Comparison of ENCODE assay signal across 10 mouse cellular contexts in genomic region chr19:46755066-46755465, GRCm38 (mm10). TPM values are rescaled to one million over a fixed set of nuclear protein-coding genes. Genes with fewer than 3 reads are reported as not detected.
A peak's percentile ranks its signal among the peaks of the same experiment; 100 is the strongest.
DNase-seq lines count a peak whose midpoint lies in the region; ATAC-seq and TF ChIP-seq lines count a peak whose summit lies in the region.
"Had no signal": no experiment of that assay in that cellular context is flagged by ENCODE, and none has a peak within 500 bp of the region (broad histone marks: within the 10 kb centered on the region; RNA-seq: fewer than 3 reads in every experiment).

No protein-coding gene starts in this region.

- H3K9ac ChIP-seq in intestine, embryonic 14.5 days (ENCODE audit: low read length), result no peak overlapping the region
- no peak overlapping the region for H3K9ac ChIP-seq in intestine, embryonic 16.5 days (ENCODE audit: low read depth, low read length)
- no peak overlapping the region for H3K9ac ChIP-seq in ES-Bruce4 (ENCODE audit: low read depth, poor library complexity, severe bottlenecking)
- H3K9ac ChIP-seq in lung, embryonic 14.5 days, result no peak overlapping the region
- H3K9ac ChIP-seq: embryonic facial prominence, embryonic 13.5 days; stomach, embryonic 15.5 days had no signal

- H3K4me3 ChIP-seq in intestine, embryonic 14.5 days (ENCODE audit: low read depth, low read length), result no peak overlapping the region
- H3K4me3 ChIP-seq in intestine, embryonic 16.5 days (ENCODE audit: low read length), result no peak overlapping the region
- H3K4me3 ChIP-seq in ES-Bruce4 (ENCODE audit: low read depth, low read length), result no peak overlapping the region
- no peak overlapping the region for H3K4me3 ChIP-seq in lung, embryonic 14.5 days (ENCODE audit: low read depth, low read length)
- H3K4me3 ChIP-seq: embryonic facial prominence, embryonic 13.5 days; stomach, embryonic 15.5 days had no signal

- DNase-seq in intestine, embryonic 14.5 days (ENCODE audit: low spot score), result peak; percentile 63
- DNase-seq in adrenal gland, postnatal 25 days, result peak; percentile 62
- DNase-seq in lung, embryonic 14.5 days, result peak; percentile 36
- DNase-seq in right cerebral cortex, postnatal 14 days, result no peak
- DNase-seq in c-Kit-positive CD71-positive TER-119-positive erythroid progenitor cells, embryonic 14.5 days (ENCODE audit: low spot score), result no peak
- DNase-seq in right cerebral cortex, postnatal 10 days (ENCODE audit: low spot score in 2 of 2), result no peak

- H3K9me3 ChIP-seq in intestine, embryonic 14.5 days (ENCODE audit: control insufficient read depth, low read length), result no peaks in the 10 kb centered on the region
- no peaks in the 10 kb centered on the region for H3K9me3 ChIP-seq in intestine, embryonic 16.5 days (ENCODE audit: control insufficient read depth, low read length)
- H3K9me3 ChIP-seq in ES-Bruce4 (replicated peaks; ENCODE audit: control insufficient read depth, insufficient read depth, low read length, poor library complexity, severe bottlenecking), result no peaks in the 10 kb centered on the region
- H3K9me3 ChIP-seq in lung, embryonic 14.5 days (ENCODE audit: low read depth, low read length), result no peaks in the 10 kb centered on the region
- H3K9me3 ChIP-seq: embryonic facial prominence, embryonic 13.5 days; stomach, embryonic 15.5 days had no signal

- 52% methylated on average over 9 of the region's 9 CpGs for WGBS in intestine, embryonic 14.5 days
- WGBS in intestine, embryonic 16.5 days, result 50% methylated on average over 9 of the region's 9 CpGs
- WGBS in lung, embryonic 14.5 days, result 37% methylated on average over 9 of the region's 9 CpGs

- TF ChIP-seq POLR2A in ES-Bruce4 (IDR thresholded peaks at IDR 0.05; ENCODE audit: insufficient read depth, low read length), result no peak

- peak; percentile 91 for TF ChIP-seq CTCF in ES-Bruce4 (IDR thresholded peaks at IDR 0.05; ENCODE audit: low read depth, low read length)
- TF ChIP-seq CTCF in lung, embryonic 14.5 days (IDR thresholded peaks at IDR 0.05; ENCODE audit: low read depth), result peak; percentile 71

- H3K4me1 ChIP-seq in intestine, embryonic 14.5 days (replicated peaks; ENCODE audit: control insufficient read depth, insufficient read depth, low read length), result no peaks in the 10 kb centered on the region
- H3K4me1 ChIP-seq in intestine, embryonic 16.5 days (ENCODE audit: control insufficient read depth, insufficient read depth, low read length), result no peaks in the 10 kb centered on the region
- no peaks in the 10 kb centered on the region for H3K4me1 ChIP-seq in ES-Bruce4 (ENCODE audit: control insufficient read depth, insufficient read depth, low read length)
- no peaks in the 10 kb centered on the region for H3K4me1 ChIP-seq in lung, embryonic 14.5 days (ENCODE audit: insufficient read depth)
- H3K4me1 ChIP-seq: embryonic facial prominence, embryonic 13.5 days; stomach, embryonic 15.5 days had no signal

- no peaks in the 10 kb centered on the region for H3K36me3 ChIP-seq in intestine, embryonic 14.5 days (ENCODE audit: control insufficient read depth, insufficient read depth, low read length)
- no peaks in the 10 kb centered on the region for H3K36me3 ChIP-seq in intestine, embryonic 16.5 days (ENCODE audit: control insufficient read depth, insufficient read depth, low read length)
- no peaks in the 10 kb centered on the region for H3K36me3 ChIP-seq in ES-Bruce4 (ENCODE audit: control insufficient read depth, insufficient read depth, low read length, poor library complexity, severe bottlenecking)
- no peaks in the 10 kb centered on the region for H3K36me3 ChIP-seq in lung, embryonic 14.5 days (ENCODE audit: insufficient read depth)
- H3K36me3 ChIP-seq: embryonic facial prominence, embryonic 13.5 days; stomach, embryonic 15.5 days had no signal

- no peak for TF ChIP-seq EP300 in ES-Bruce4 (IDR thresholded peaks at IDR 0.05; ENCODE audit: insufficient read depth, low read depth, low read length)

- no peak overlapping the region for H3K27ac ChIP-seq in intestine, embryonic 14.5 days (ENCODE audit: low read depth)
- no peak overlapping the region for H3K27ac ChIP-seq in intestine, embryonic 16.5 days (ENCODE audit: low read length)
- no peak overlapping the region for H3K27ac ChIP-seq in ES-Bruce4 (ENCODE audit: insufficient read depth, low read length)
- no peak overlapping the region for H3K27ac ChIP-seq in lung, embryonic 14.5 days (ENCODE audit: low read depth)
- H3K27ac ChIP-seq: embryonic facial prominence, embryonic 13.5 days; stomach, embryonic 15.5 days had no signal

- 0 out of 2 replicates have a peak, but pooled peaks cover 4% of the 10 kb centered on the region for H3K27me3 ChIP-seq in intestine, embryonic 14.5 days (replicated peaks; ENCODE audit: control insufficient read depth, insufficient read depth, low read length)
- H3K27me3 ChIP-seq in intestine, embryonic 16.5 days (replicated peaks; ENCODE audit: control insufficient read depth, insufficient read depth, low read length), result no peaks in the 10 kb centered on the region
- no peaks in the 10 kb centered on the region for H3K27me3 ChIP-seq in ES-Bruce4 (ENCODE audit: control insufficient read depth, insufficient read depth, low read length, poor library complexity, severe bottlenecking)
- no peaks in the 10 kb centered on the region for H3K27me3 ChIP-seq in lung, embryonic 14.5 days (ENCODE audit: insufficient read depth, low read length)
- H3K27me3 ChIP-seq: stomach, embryonic 15.5 days had no signal

- H3K4me2 ChIP-seq in intestine, embryonic 14.5 days (ENCODE audit: low read length), result no peak overlapping the region
- no peak overlapping the region for H3K4me2 ChIP-seq in intestine, embryonic 16.5 days (ENCODE audit: low read depth, low read length)
- no peak overlapping the region for H3K4me2 ChIP-seq in lung, embryonic 14.5 days
- H3K4me2 ChIP-seq: embryonic facial prominence, embryonic 13.5 days; stomach, embryonic 15.5 days had no signal

- no peak for ATAC-seq in intestine, embryonic 14.5 days (replicated peaks; ENCODE audit: low FRiP score, low TSS enrichment, low read depth)
- ATAC-seq in intestine, embryonic 16.5 days, result no peak
- no peak for ATAC-seq in lung, embryonic 14.5 days (ENCODE audit: insufficient read depth)

RNA-seq across cellular contexts. Expression of gene Cnnm2, which starts 6.3 kb away (rescaled TPM):
- 1.9 and 2.2 TPM in 2 replicates for polyA plus RNA-seq in intestine, embryonic 14.5 days (2014; fragmentation: Nextera tagmentation; extraction: Ambion mirVana)
- 1.9 and 2.1 TPM in 2 replicates for polyA plus RNA-seq in intestine, embryonic 16.5 days (2015; fragmentation: Nextera tagmentation; extraction: Ambion mirVana)
- polyA plus RNA-seq in ES-Bruce4 (2011; ENCODE audit: insufficient read depth, insufficient read length, low read depth, missing spikeins), result 12.1 and 14.8 TPM in 2 replicates
- 19.5 and 20.9 TPM in 2 replicates for total RNA-seq in adrenal gland, postnatal 25 days (2021)
- 3.8 and 3.9 TPM in 2 replicates for polyA plus RNA-seq in lung, embryonic 14.5 days (2014; fragmentation: Nextera tagmentation; extraction: Ambion mirVana)

RNA-seq across cellular contexts. Expression of gene As3mt, which starts 47.8 kb away (rescaled TPM):
- polyA plus RNA-seq in intestine, embryonic 14.5 days (2014; fragmentation: Nextera tagmentation; extraction: Ambion mirVana), result 45.6 and 50.6 TPM in 2 replicates
- 69.1 and 69.3 TPM in 2 replicates for polyA plus RNA-seq in intestine, embryonic 16.5 days (2015; fragmentation: Nextera tagmentation; extraction: Ambion mirVana)
- polyA plus RNA-seq in ES-Bruce4 (2011; ENCODE audit: insufficient read depth, insufficient read length, low read depth, missing spikeins), result 2.6 and 2.9 TPM in 2 replicates
- total RNA-seq in adrenal gland, postnatal 25 days (2021), result 86.5 and 93.0 TPM in 2 replicates
- polyA plus RNA-seq in lung, embryonic 14.5 days (2014; fragmentation: Nextera tagmentation; extraction: Ambion mirVana), result 28.5 and 29.2 TPM in 2 replicates

Comparison
In these comparisons a context has a peak if more than half of its experiments do, and no peak if none do; other contexts are left out.
1. DNase-seq: peak in intestine, embryonic 14.5 days (single experiment), adrenal gland, postnatal 25 days (single experiment) and lung, embryonic 14.5 days (single experiment); none in right cerebral cortex, postnatal 14 days (single experiment), c-Kit-positive CD71-positive TER-119-positive erythroid progenitor cells, embryonic 14.5 days (single experiment) and right cerebral cortex, postnatal 10 days (0 of 2).